Mouse (Mus musculus) liver (tissue): ENCODE measurements around the gene Ptpn22.
"Not testable (repeated sequence)": the region's sequence is repeated elsewhere in the genome, so short reads cannot be mapped to it uniquely, and the experiment has no call there.

Experiments
- DNase-seq: peaks from one replicate; pipeline ENCODE4 v3.0.0-alpha.2; 2020; ENCODE audit warnings: mixed read lengths

The Ptpn22 gene

GRCm38 (mm10) chr3:103858881-103859801, at the start of gene Ptpn22:
Gene Ptpn22 (plus strand): TSS chr3:103859795.
- DNase-seq, result no peak

DNA sequence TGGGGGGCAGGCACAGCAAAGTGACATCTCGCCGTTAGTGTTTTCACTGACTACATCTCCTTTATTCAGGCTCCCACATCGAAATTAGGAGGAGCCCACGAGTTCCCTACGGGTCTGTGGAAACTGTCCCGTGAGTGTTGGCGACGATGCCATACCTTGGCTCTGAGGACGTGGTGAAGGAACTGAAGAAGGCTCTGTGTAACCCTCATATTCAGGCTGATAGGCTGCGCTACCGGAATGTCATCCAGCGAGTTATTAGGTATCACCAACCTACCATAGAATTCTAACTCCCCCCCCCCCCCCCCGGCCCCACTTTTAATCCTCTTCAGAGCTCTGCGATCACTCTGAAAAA, 49.8 kb upstream of the Ptpn22 start:
- DNase-seq, result no peak

GRCm38 (mm10) chr3:103810967-103811366, 48.6 kb upstream of the Ptpn22 start:
- DNase-seq, result peak; percentile 39

- DNase-seq, result no peak
Observed at GRCm38 (mm10) chr3:103827548-103827947, 32.0 kb upstream of the Ptpn22 start.

GRCm38 (mm10) chr3:103829036-103829435, 30.6 kb upstream of the Ptpn22 start:
- DNase-seq, result no peak

GRCm38 (mm10) chr3:103830681-103831080, 28.9 kb upstream of the Ptpn22 start:
- not testable (repeated sequence) for DNase-seq

DNA sequence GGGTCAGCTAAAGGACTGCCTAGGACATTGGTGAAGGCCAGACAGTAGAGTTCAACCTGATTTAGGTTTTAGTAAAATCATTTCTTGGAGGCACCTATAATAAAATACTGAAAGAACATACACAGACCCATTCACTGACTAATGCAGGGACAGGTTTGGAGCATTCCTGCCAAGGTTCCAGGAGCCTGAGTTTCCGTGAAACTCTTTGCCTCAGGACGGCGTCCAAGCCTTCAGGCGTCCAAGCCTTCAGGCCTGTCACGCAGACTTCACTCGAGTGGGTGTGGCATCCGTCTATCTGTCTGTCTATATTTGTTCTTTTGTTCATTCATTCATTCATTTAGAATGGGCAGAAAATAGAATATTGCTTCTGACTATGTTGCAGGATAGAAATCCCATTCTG, 28.4 kb upstream of the Ptpn22 start:
- DNase-seq, result no peak

DNA sequence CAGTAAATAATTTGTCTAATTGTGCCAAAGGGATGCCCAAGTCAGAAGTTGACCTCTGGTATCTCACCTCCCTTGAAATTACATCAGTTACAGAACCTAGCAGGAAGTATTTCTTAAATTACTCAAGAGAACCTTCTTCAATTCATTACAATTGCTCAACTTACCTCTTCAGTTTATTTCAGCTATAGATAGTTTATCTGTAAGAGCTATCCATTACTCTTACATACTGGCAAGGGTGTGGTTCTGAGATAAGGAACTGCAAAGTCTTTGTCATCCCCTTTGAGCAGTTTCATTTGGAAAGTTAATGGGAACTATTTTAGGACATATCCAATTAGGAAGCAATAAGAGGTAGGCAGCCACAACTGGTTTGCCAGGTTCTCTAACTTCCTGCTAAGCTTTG, 27.2 kb upstream of the Ptpn22 start, which contains the start of gene Bcl2l15:
Bcl2l15 (plus strand) TSS at position 176 of the 400 bp plus-strand sequence.
- no peak for DNase-seq

- DNase-seq, result no peak
Observed at GRCm38 (mm10) chr3:103834001-103834400, 25.6 kb upstream of the Ptpn22 start.

DNA sequence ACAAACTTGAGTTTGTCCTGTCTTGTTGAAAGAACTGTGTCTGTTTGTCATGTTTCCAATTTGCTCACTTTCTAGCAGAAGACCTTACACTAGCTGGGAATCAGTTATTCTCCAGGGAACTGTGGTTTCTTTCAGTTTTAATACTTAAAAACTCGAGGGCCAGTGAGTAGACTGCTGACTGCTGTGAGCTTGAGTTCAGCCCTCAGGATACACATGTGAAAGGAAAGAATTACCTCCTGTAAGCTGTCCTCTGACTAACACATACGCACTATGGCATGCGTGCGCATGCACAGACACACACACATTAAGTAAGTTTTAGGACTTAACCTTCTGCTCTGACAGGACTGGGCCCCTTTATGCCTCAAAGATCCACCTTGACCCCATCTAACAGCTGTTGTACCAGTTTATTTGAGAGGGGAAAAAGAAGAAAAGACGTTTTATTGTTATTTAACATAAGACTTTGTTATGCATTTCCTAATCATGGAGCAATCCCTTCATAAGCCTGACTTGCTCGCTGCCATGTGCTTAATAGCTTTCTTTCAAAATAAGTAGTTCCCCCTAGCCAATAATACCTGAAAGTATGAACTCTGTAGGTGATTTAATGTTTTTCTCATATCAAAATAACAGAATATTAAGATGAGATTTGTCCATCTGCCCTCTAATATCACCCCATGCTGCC, 24.2 kb upstream of the Ptpn22 start:
- DNase-seq, result no peak

DNA sequence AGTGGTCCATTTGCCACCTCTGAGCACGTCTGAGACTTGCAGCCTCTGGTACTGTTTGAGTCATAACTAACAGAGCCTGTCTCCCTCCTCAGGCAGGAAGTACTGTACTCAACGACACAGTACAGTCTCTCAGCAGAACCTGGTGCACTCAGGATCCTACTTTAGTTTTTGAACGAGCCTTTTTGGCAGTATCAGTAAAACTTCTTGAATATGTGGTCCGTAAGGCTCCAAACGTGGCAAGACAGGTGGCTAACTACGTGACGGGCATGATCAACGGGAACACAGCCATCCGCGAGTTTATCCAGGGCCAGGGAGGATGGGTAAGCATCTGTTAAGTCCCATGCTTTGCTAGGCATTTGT, 23.7 kb upstream of the Ptpn22 start:
- DNase-seq, result no peak

- no peak for DNase-seq
Observed at GRCm38 (mm10) chr3:103836453-103836852, 23.1 kb upstream of the Ptpn22 start.

- DNase-seq, result no peak
Observed at GRCm38 (mm10) chr3:103839711-103840110, 19.9 kb upstream of the Ptpn22 start.

- not testable (repeated sequence) for DNase-seq
Observed at GRCm38 (mm10) chr3:103840195-103840594, 19.4 kb upstream of the Ptpn22 start.

GRCm38 (mm10) chr3:103840946-103841345, 18.6 kb upstream of the Ptpn22 start:
- DNase-seq, result not testable (repeated sequence)

GRCm38 (mm10) chr3:103850644-103851363, 8.8 kb upstream of the Ptpn22 start:
- DNase-seq, result no peak

DNA sequence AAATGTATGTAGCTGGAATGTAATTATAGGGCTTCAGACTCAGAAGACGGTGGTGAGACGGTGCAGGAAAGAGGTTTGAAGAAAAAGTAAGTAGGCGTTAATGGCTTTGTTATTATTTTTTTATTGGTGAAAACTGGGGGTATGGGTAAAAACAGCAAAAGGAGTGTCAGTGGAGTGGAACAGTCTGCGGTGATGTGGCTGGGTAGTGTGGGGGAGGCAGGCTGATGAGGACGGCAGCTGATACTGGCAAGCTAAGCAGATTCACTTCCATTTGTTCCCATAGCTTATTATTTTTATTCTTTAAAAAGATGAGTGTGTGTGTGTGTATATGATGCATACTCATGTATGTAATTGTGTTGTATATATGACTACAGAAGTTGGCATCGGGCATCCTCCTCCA, 8.1 kb upstream of the Ptpn22 start:
- no peak for DNase-seq

- no peak for DNase-seq
Observed at GRCm38 (mm10) chr3:103851882-103852281, 7.7 kb upstream of the Ptpn22 start.

DNA sequence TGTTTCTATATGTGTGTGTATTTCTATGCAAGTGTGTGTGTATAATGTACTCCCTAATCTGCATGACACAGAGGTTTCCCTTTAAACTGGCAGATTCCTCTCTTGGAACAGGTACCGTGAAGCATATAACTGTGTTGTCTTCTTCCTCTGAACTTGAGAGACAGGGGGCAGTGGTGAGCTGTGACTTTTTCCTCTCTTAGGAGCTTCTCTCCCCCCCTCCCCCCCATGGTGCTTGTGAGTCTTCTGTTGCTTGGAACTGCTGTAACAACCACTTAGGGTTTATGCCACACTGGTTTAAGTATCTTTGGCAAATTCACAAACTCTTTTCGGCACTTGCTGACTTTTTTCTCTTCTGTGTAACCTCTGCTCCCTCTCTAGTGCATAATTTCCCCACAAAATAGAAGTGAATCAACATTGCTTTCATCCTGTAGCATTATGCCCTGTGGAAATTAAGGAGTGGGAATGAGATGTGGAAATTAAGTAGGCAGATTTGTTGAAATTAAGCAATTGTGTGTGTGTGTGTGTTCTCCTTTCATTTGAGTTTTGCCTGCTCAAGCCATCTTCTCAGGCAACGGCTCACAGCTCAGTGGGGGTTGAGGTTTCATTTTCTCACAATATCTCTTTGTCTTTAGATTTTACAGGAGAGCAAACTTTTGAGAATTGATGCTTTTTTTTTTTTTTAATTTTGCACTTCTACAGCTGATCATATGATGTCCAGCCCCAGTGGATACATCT, 6.9 kb upstream of the Ptpn22 start:
- peak; percentile 51 for DNase-seq

GRCm38 (mm10) chr3:103853804-103854203, 5.8 kb upstream of the Ptpn22 start:
- DNase-seq, result no peak

- DNase-seq, result no peak
Observed at GRCm38 (mm10) chr3:103857036-103857805, 2.4 kb upstream of the Ptpn22 start.
